Mouse (Mus musculus) spleen, postnatal 10 days (tissue): Measurements from ENCODE around the gene Supt16.
A peak's percentile ranks its signal among the peaks of the same experiment; 100 is the strongest.

Source experiments
- DNase-seq, 2 experiments: peaks; one replicate each; pipeline ENCODE4 v3.0.0; 2021 to 2022; ENCODE audit warnings: low spot score in 2 of 2

Supt16 gene

GRCm38 (mm10) chr14:52146540-52146939, 50.7 kb downstream of the Supt16 start:
- peak in 1 of 2 experiments; percentile 51 for DNase-seq

DNA sequence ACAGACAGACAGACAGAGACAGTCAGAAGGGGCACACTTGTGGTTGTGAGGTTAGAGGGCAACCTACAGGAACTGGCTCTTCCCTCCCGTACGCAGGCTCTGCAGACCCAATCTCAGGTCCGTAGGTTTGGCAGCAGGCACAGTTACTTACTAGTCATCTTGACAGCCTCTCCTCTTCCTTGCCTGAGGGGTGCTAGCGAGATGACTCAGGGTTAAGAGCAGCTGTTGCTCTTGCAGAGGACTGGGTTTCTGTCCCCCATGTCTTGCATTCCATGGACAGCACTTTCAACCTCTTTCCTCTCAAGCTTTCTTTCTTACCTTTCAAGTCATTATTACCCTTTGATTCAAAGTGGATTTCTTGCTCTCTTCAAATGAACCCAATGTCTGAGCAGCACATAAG, 53.1 kb downstream of the Supt16 start:
- no peak for DNase-seq

- no peak for DNase-seq
These were observed 55.6 kb downstream of the Supt16 start for GRCm38 (mm10) chr14:52141445-52142127.

DNA sequence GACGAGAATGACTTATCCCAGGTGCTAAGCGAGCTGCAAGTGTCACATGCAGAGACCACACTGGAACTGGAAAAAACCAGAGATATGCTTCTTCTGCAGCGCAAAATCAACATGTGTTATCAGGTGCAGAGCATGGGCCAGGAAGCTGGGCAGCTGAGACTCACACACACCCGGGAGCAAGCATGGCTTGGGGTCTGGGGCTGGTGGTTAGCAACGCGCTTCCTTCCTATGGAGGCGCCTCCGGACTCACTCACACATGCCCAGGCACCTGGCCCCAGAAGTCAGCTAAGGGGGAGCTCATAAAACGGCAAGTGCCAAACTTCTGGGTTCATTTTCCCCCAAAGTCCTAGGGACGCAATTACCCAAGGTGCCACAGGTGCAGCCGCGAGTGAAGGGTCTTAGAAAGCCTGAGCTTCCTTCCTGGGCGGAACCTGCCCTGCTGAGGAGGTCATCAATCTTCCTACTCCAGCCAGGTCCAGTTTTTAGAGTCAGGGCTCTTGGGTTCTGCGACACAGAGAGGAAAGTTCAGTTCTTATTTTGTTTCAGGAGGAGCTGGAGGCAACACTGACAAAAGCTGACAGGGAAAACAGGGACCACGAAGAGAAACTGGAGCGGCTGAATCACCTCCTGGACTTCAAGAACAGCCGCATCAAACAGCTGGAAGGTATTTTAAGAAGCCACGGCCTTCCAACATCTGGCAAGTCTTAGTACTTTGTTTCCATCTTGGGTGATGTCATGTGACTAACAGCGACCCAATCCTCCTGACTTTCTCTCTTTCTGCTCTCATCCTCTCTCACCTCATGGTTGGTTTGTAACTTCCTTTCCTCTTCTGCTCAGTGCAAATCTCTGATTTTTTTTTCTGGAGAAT, 56.4 kb downstream of the Supt16 start:
- DNase-seq = peak in 1 of 2 experiments; percentile 29

DNA sequence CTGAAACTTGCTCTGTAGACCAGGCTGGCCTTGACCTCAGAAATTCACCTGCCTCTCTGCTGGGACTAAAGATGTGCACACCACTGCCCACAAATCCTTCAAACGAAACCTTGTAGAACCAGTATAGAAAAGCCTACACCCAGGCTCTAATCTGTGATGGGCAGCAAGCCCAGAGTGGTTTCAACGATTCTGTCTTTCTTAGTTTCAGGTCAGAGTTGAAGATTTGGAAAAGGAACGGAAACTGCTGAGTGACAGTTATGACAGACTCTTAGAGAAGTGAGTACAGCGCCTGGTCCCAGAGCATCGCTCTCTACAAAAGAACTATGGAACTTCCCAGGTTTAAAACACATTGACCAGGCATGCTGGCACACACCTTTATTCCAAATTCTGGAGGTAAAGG, 63.6 kb downstream of the Supt16 start:
- no peak for DNase-seq

DNA sequence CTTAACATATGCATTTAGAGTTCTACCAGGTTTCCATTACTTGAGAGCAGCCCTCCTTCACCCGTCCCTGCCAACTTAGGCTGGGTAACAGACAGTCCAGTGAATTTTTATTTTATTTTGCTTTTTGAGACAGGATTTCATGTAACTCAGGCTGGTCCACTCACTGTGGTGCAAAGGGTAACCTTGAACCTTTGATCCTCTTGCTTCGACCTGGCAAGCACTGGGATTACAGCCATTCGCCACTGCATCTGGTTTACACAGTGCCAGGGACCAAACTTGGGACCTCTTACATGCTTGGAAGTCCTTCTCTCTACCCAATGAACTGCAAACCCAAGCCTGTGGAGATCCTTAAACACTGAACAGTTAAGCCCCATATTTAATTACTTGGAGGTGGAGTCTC, 72.6 kb downstream of the Supt16 start:
- no peak for DNase-seq

- DNase-seq = peak; percentile 57 to 85
These were observed 73.3 kb downstream of the Supt16 start for GRCm38 (mm10) chr14:52123918-52124317.

GRCm38 (mm10) chr14:52120169-52120568, 77.0 kb downstream of the Supt16 start:
- DNase-seq = no peak

DNA sequence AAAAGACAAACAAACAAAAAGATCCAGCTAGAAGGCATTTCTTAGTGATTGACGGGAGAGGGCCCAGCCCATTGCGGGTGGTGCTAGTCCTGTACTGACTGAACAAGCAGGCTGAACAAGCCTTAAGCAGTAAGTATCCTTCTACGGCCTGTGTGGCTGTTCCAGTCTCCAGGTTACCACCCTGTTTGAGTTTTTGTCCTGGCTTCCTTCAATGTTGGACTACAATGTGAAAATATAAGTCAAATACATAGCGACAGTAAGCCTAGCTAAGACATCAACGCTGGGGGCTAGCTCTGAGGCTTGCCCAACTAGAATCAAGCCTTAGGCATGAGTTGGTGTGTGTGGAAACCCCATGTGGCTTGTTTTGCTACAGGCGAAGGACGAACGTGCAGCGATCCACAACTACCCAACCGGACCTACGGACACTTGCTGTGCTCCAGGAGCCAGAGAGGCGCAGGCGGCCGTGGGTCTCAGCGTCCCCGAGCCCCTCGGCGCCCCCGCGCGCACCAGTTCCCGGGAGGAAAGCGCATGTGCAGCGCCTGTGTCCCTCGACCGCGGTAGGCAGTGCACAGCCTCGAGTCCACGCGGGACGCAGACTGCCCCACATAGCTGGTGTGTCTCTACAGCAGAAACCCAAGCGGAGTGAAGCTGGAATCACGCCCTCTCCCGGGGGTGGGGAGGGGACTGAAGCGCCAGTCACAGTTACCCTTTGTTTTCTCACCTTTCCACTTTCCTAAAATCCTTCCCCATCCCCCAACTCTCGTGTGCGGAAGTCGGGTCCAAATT, 78.2 kb downstream of the Supt16 start:
- peak in 1 of 2 experiments; percentile 49 for DNase-seq

- no peak for DNase-seq
These were observed 78.8 kb downstream of the Supt16 start for GRCm38 (mm10) chr14:52118456-52118822.

- no peak for DNase-seq
These were observed 80.0 kb downstream of the Supt16 start for GRCm38 (mm10) chr14:52117241-52117640.

- DNase-seq = no peak
These were observed 83.1 kb downstream of the Supt16 start for GRCm38 (mm10) chr14:52114101-52114500.
